Mouse (Mus musculus) liver, embryonic 16.5 days (tissue): Measurements from ENCODE around the gene Osbpl3. TPM values are rescaled to one million over a fixed set of nuclear protein-coding genes. Genes with fewer than 3 reads are reported as not detected.

Experiments used
- ATAC-seq: fragments of 200-750 bp; cut with Nextera tagmentation; 2 replicates; pipeline ENCODE4 v1.8.0; 2017; ENCODE audit warnings: low read depth, mild to moderate bottlenecking, moderate number of reproducible peaks, moderate library complexity
- H3K27ac ChIP-seq: fragments of 300-500 bp; sonication (generic); 2 replicates; pipeline ENCODE4 v1.5.1; 2014; ENCODE audit warnings: mild to moderate bottlenecking, low read length
- H3K27me3 ChIP-seq: fragments of 300-500 bp; sonication (generic); 2 replicates; pipeline ENCODE4 v1.6.1; 2014; ENCODE audit warnings: low read depth, low read length, mixed read lengths; ENCODE audit not compliant: control insufficient read depth, insufficient read depth
- H3K36me3 ChIP-seq: fragments of 300-500 bp; sonication (generic); 2 replicates; pipeline ENCODE4 v1.6.1; 2014; ENCODE audit warnings: mild to moderate bottlenecking; ENCODE audit not compliant: control insufficient read depth, insufficient read depth
- H3K4me1 ChIP-seq: fragments of 300-500 bp; sonication (generic); 2 replicates; pipeline ENCODE4 v1.6.1; 2014; ENCODE audit warnings: low read depth, low read length, mixed read lengths; ENCODE audit not compliant: control insufficient read depth
- H3K4me2 ChIP-seq: fragments of 300-500 bp; sonication (generic); 2 replicates; pipeline ENCODE4 v1.6.1; 2014; ENCODE audit warnings: low read depth, low read length, mixed read lengths
- H3K4me3 ChIP-seq: fragments of 300-500 bp; sonication (generic); 2 replicates; pipeline ENCODE4 v1.5.1; 2014; ENCODE audit warnings: low read depth, mild to moderate bottlenecking, low read length
- H3K9ac ChIP-seq: fragments of 300-500 bp; sonication (generic); 2 replicates; pipeline ENCODE4 v1.6.1; 2014; ENCODE audit warnings: low read depth, low read length
- H3K9me3 ChIP-seq: fragments of 300-500 bp; sonication (generic); replicated peaks from 2 replicates; pipeline ENCODE4 v1.6.1; 2016; ENCODE audit warnings: low read length; ENCODE audit not compliant: control insufficient read depth
- WGBS: fragments of 180-500 bp; shearing (Covaris S2); extraction: QIAGEN DNeasy Blood & Tissue Kit; methylation state at CpG from one replicate; pipeline ENCODE4 v1.1.7; 2014; ENCODE audit not compliant: insufficient replicate concordance; 5-methylcytosine and 5-hydroxymethylcytosine counted together
- polyA plus RNA-seq: library from polyadenylated mRNA; unstranded; fragments of >200 nt; fragmentation: Nextera tagmentation; extraction: Ambion mirVana; gene quantifications from 2 replicates; pipeline ENCODE4 v1.2.1, GENCODE M21; 2015

The Osbpl3 gene
- polyA plus RNA-seq, 1 experiment from 2014 or later, result 0.60 TPM

- H3K4me3 ChIP-seq, result no peak overlapping the region
- H3K36me3 ChIP-seq, result no peaks in the 10 kb centered on the region
- H3K27ac ChIP-seq, result no peak overlapping the region
- H3K9me3 ChIP-seq, result no peaks in the 10 kb centered on the region
- H3K4me2 ChIP-seq, result no peak overlapping the region
- ATAC-seq, result no peak
- H3K27me3 ChIP-seq, result no peaks in the 10 kb centered on the region
- H3K4me1 ChIP-seq, result no peaks in the 10 kb centered on the region
- whole genome bisulfite sequencing, result 67% methylated on average over 3 of the region's 3 CpGs
- H3K9ac ChIP-seq, result no peak overlapping the region
Measured at GRCm38 (mm10) chr6:50391951-50392350, 64.0 kb downstream of the Osbpl3 start.

- no peak overlapping the region for H3K27ac ChIP-seq
- no peak overlapping the region for H3K4me3 ChIP-seq
- H3K4me1 ChIP-seq, result no peaks in the 10 kb centered on the region
- H3K4me2 ChIP-seq, result no peak overlapping the region
- no peak overlapping the region for H3K9ac ChIP-seq
- ATAC-seq, result no peak
- no peaks in the 10 kb centered on the region for H3K27me3 ChIP-seq
- H3K9me3 ChIP-seq, result no peaks in the 10 kb centered on the region
- WGBS, result 48% methylated on average over 5 of the region's 5 CpGs
- no peaks in the 10 kb centered on the region for H3K36me3 ChIP-seq
Measured at GRCm38 (mm10) chr6:50390313-50390712, 65.7 kb downstream of the Osbpl3 start.

DNA sequence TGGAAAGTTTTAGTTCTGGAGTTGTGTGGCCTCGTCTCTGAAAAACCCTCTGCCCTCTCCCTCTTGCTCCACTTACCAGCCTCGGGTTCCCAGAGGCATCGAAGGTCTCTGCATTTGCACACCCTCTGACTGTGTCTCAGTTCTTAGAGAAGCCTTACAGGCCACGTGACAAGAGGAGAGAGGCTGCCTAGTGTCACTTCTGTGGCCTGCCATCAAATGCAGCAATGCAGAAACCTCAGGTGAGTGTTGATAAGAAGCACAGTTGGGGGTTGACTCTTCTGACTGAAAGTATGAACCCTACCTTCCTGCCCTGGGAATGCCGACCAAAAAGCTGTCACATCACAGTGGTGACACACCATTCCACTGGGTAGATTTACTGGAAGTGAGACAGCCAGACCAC lies 68.4 kb downstream of the Osbpl3 start:
- Histone ChIP-seq H3K9ac (no peak overlapping the region), H3K9me3 (no peaks in the 10 kb centered on the region), H3K27me3 (no peaks in the 10 kb centered on the region), H3K4me3 (no peak overlapping the region), H3K4me2 (no peak overlapping the region), H3K36me3 (no peaks in the 10 kb centered on the region), H3K4me1 (no peaks in the 10 kb centered on the region), H3K27ac (no peak overlapping the region)
- WGBS, result 51% methylated on average over 5 of the region's 5 CpGs
- ATAC-seq, result no peak

- ATAC-seq, result no peak
- Histone ChIP-seq H3K4me3 (no peak overlapping the region), H3K9ac (no peak overlapping the region), H3K9me3 (no peaks in the 10 kb centered on the region), H3K27ac (no peak overlapping the region), H3K4me2 (no peak overlapping the region), H3K27me3 (no peaks in the 10 kb centered on the region), H3K36me3 (no peaks in the 10 kb centered on the region), H3K4me1 (no peaks in the 10 kb centered on the region; the same call in 1 of the 2 replicates)
- WGBS, result 65% methylated on average over 4 of the region's 4 CpGs
Measured at GRCm38 (mm10) chr6:50386497-50386896, 69.5 kb downstream of the Osbpl3 start.

GRCm38 (mm10) chr6:50385451-50386013 lies 70.5 kb downstream of the Osbpl3 start:
- Histone ChIP-seq H3K27me3 (no peaks in the 10 kb centered on the region), H3K4me3 (no peak overlapping the region), H3K4me1 (no peaks in the 10 kb centered on the region; the same call in 1 of the 2 replicates), H3K9me3 (no peaks in the 10 kb centered on the region), H3K36me3 (no peaks in the 10 kb centered on the region), H3K9ac (no peak overlapping the region), H3K4me2 (no peak overlapping the region), H3K27ac (no peak overlapping the region)
- WGBS, result 68% methylated on average over 8 of the region's 8 CpGs
- no peak for ATAC-seq

DNA sequence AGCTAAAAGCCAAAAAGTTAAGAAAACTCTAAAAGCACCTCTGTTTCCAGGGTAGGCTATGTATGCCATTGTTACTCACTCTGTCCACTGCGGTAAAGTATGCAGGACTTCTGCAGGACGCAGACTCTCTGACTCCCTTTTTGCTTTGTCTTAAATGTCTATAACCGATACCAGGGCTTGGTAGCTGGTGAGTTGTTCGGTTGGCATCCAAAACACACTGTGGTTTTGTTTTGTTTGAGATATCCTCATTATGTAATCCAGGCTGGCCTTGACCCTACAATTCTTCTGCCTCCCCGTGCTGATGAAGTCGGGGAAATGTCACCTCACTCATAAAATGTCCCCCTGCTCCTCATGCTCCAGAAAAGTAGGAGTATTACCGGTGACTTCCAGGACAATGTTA lies 73.3 kb downstream of the Osbpl3 start:
- Histone ChIP-seq H3K36me3 (no peaks in the 10 kb centered on the region), H3K9ac (no peak overlapping the region), H3K4me2 (no peak overlapping the region), H3K9me3 (no peaks in the 10 kb centered on the region), H3K4me3 (no peak overlapping the region), H3K27me3 (no peaks in the 10 kb centered on the region), H3K4me1 (no peaks in the 10 kb centered on the region; the same call in none of the 2 replicates), H3K27ac (no peak overlapping the region)
- no peak for ATAC-seq
- 61% methylated on average over 7 of the region's 7 CpGs for WGBS

DNA sequence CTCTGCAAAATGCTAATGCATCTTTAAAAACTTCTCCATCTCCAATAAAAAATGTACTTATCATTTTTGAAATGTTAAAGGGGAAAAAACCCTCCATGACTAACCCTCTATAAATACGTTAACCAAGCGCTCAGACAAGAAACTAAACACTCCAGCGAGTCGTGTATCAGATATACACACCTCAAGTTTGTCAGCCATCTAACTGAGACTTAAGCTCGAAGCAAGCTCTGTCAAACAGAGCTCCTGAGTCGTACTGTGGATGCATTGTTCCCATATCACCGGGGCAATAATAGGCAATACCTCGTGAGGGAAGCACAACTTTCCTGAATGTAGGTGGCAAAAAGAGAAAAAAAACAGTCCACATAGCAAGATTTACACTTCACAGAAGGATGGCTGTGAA lies 73.8 kb downstream of the Osbpl3 start:
- no peak overlapping the region for H3K27ac ChIP-seq
- H3K9me3 ChIP-seq, result no peaks in the 10 kb centered on the region
- H3K4me3 ChIP-seq, result no peak overlapping the region
- H3K4me1 ChIP-seq, result no peaks in the 10 kb centered on the region; the same call in none of the 2 replicates
- no peak for ATAC-seq
- no peaks in the 10 kb centered on the region for H3K27me3 ChIP-seq
- H3K9ac ChIP-seq, result no peak overlapping the region
- no peaks in the 10 kb centered on the region for H3K36me3 ChIP-seq
- 37% methylated on average over 8 of the region's 8 CpGs for WGBS
- H3K4me2 ChIP-seq, result 0 out of 2 replicates have a peak overlapping the region, but pooled peaks have one; percentile 48

- Histone ChIP-seq H3K4me3 (peak overlapping the region; percentile 28), H3K9me3 (no peaks in the 10 kb centered on the region), H3K27ac (no peak overlapping the region), H3K4me2 (peak overlapping the region; percentile 48), H3K4me1 (no peaks in the 10 kb centered on the region; the same call in none of the 2 replicates), H3K36me3 (no peaks in the 10 kb centered on the region), H3K27me3 (no peaks in the 10 kb centered on the region), H3K9ac (no peak overlapping the region)
- 9% methylated on average over 11 of the region's 11 CpGs for WGBS
- ATAC-seq, result no peak
Measured at GRCm38 (mm10) chr6:50381504-50382091, 74.4 kb downstream of the Osbpl3 start.

DNA sequence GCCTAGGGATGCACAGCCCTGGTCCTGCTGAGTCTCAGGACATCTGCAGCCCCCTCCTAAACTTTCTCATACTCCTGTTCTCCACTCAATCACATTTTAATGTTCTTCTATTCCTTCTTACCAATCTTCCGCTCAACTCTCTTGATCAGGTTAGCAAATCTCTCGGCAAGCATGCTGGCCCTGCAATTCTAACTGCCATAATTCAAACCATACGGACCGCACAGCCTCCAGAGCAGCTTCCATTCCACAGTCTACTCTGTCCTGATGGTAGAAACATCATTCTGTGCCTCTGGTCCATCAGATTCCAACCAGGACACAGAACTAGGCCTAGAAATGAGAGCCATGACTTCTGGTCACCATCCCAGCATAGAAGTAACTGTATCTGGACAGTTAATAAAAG lies 76.3 kb downstream of the Osbpl3 start:
- no peaks in the 10 kb centered on the region for H3K9me3 ChIP-seq

More for the DNA sequence above, 76.3 kb downstream of the Osbpl3 start:
- no peaks in the 10 kb centered on the region; the same call in none of the 2 replicates for H3K4me1 ChIP-seq
- H3K4me2 ChIP-seq, result no peak overlapping the region
- 80% methylated on average over 4 of the region's 4 CpGs for WGBS
- H3K27me3 ChIP-seq, result no peaks in the 10 kb centered on the region
- no peak overlapping the region for H3K9ac ChIP-seq
- no peak overlapping the region for H3K4me3 ChIP-seq
- H3K27ac ChIP-seq, result no peak overlapping the region
- no peak for ATAC-seq
- no peaks in the 10 kb centered on the region for H3K36me3 ChIP-seq
